Mouse (Mus musculus) adrenal gland, postnatal 4 days (tissue): ENCODE results near the gene Plk3. TPM values are rescaled to one million over a fixed set of nuclear protein-coding genes. Genes with fewer than 3 reads are reported as not detected.

Experiments
- DNase-seq, 2 experiments: peaks; one replicate each; pipeline ENCODE4 v3.0.0; 2021 to 2022; ENCODE audit warnings: low spot score in 2 of 2, mixed read lengths in 2 of 2
- total RNA-seq, 2 experiments: library from RNA; stranded (reverse); gene quantifications; 2 replicates each; pipeline ENCODE4 v1.2.3; 2021

Plk3 gene
- total RNA-seq, 2 experiments from 2014 or later = 4.8 to 5.7 TPM

- peak; percentile 72 to 86 for DNase-seq
Observed at GRCm38 (mm10) chr4:117120445-117121414, 13.0 kb downstream of the Plk3 start.

- DNase-seq = no peak
Observed at GRCm38 (mm10) chr4:117120052-117120444, 13.7 kb downstream of the Plk3 start.

GRCm38 (mm10) chr4:117119636-117120035 is 14.1 kb downstream of the Plk3 start:
- no peak for DNase-seq

- DNase-seq = no peak
Observed at GRCm38 (mm10) chr4:117117931-117118330, 15.8 kb downstream of the Plk3 start.

- DNase-seq = no peak
Observed at GRCm38 (mm10) chr4:117115592-117115991, 18.2 kb downstream of the Plk3 start.

GRCm38 (mm10) chr4:117113237-117113636 is 20.5 kb downstream of the Plk3 start:
- DNase-seq = no peak

GRCm38 (mm10) chr4:117110985-117111384 is 22.8 kb downstream of the Plk3 start:
- DNase-seq = no peak

- no peak for DNase-seq
Observed at GRCm38 (mm10) chr4:117110249-117110648, 23.5 kb downstream of the Plk3 start.

- DNase-seq = no peak
Observed at GRCm38 (mm10) chr4:117109330-117109729, 24.4 kb downstream of the Plk3 start.

GRCm38 (mm10) chr4:117108524-117108849 is 25.3 kb downstream of the Plk3 start:
- no peak for DNase-seq

GRCm38 (mm10) chr4:117107813-117108523 is 25.8 kb downstream of the Plk3 start:
- no peak for DNase-seq

GRCm38 (mm10) chr4:117105127-117105526 is 28.6 kb downstream of the Plk3 start:
- no peak for DNase-seq

GRCm38 (mm10) chr4:117104672-117105071 is 29.1 kb downstream of the Plk3 start:
- no peak for DNase-seq

- no peak for DNase-seq
Observed at GRCm38 (mm10) chr4:117101218-117101617, 32.5 kb downstream of the Plk3 start.

- no peak for DNase-seq
Observed at GRCm38 (mm10) chr4:117100036-117100435, 33.7 kb downstream of the Plk3 start.

- DNase-seq = no peak
Observed at GRCm38 (mm10) chr4:117098764-117099036, 35.1 kb downstream of the Plk3 start.

GRCm38 (mm10) chr4:117097969-117098763 is 35.6 kb downstream of the Plk3 start:
- DNase-seq = no peak

GRCm38 (mm10) chr4:117096666-117097065 is 37.1 kb downstream of the Plk3 start:
- DNase-seq = no peak

GRCm38 (mm10) chr4:117095551-117096452 is 38.0 kb downstream of the Plk3 start, which contains the start of gene Ptch2:
Gene Ptch2 (plus strand): TSS chr4:117096075.
- peak; percentile 46 to 64 for DNase-seq

GRCm38 (mm10) chr4:117094626-117095361 is 39.0 kb downstream of the Plk3 start:
- no peak for DNase-seq
